Mouse (Mus musculus) CD4-positive, CD25-positive, alpha-beta regulatory T cell, adult 9 weeks (primary cell): ENCODE results near the gene Otx2. TPM values are rescaled to one million over a fixed set of nuclear protein-coding genes. Genes with fewer than 3 reads are reported as not detected.

Experiments used
- polyA plus RNA-seq: library from polyadenylated mRNA; unstranded; fragments of 100-300 nt; shearing (Covaris generic); gene quantifications from one replicate; pipeline ENCODE4 v1.2.1, GENCODE M21; 2017

Otx2 gene
- not detected for polyA plus RNA-seq

DNA sequence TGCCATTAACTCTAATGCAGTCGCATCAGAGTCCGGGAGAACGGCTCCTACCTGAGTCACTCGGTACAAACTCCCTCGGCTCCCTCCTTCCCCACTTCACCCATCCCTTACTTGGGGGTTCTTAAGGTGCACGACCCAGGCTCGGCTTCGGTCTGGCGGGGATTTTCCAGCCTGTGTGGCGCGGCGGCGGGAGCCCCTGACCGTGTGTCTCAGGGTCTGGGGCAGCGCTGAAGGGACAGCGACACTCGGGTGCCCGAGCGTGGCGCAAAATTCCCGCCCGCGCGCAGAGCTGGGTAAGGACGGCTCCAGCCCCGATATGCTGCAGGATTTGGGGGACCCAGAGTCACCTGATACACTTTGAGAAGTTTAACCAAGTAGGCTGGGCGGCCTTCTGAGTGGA is at the start of gene Otx2:
Gene Otx2, minus strand, starts transcription at position 279 of the 400 bp plus-strand sequence.

Other genes with a start within 250 kb of the Otx2 start
- 8.6 TPM for gene Tmem260, start 227.7 kb downstream of the Otx2 start, polyA plus RNA-seq